Mouse (Mus musculus) Muller cell, postnatal 12 days (primary cell): ENCODE measurements at regions not wholly inside any gene's neighbourhood (a gene's known extent, or its start where the extent isn't known, plus 50 kb on each side); places are given as distances from the start of the nearest gene placed in this dataset.
A peak's percentile ranks its signal among the peaks of the same experiment; 100 is the strongest.

Experiments used
- DNase-seq: peaks from one replicate; pipeline ENCODE4 v3.0.0-alpha.2; 2015; ENCODE audit errors: inconsistent ontology term

GRCm38 (mm10) chr11:14769008-14769407, 169.9 kb downstream of the Pom121l12 start:
- peak; percentile 7 for DNase-seq

- DNase-seq: no peak
Measured at GRCm38 (mm10) chr11:14769448-14770357, 170.6 kb downstream of the Pom121l12 start.

GRCm38 (mm10) chr11:14798314-14798713, 199.2 kb downstream of the Pom121l12 start:
- no peak for DNase-seq

- DNase-seq: no peak
Measured at GRCm38 (mm10) chr11:14799227-14799626, 200.2 kb downstream of the Pom121l12 start.

GRCm38 (mm10) chr11:14818936-14819335, 219.9 kb downstream of the Pom121l12 start:
- no peak for DNase-seq
